Mouse (Mus musculus) midbrain, embryonic 16.5 days (tissue): ENCODE measurements at regions not wholly inside any gene's neighbourhood (a gene's known extent, or its start where the extent isn't known, plus 50 kb on each side); places are given as distances from the start of the nearest gene placed in this dataset.

ENCODE experiments used
- ATAC-seq: fragments of 200-750 bp; cut with Nextera tagmentation; 2 replicates; pipeline ENCODE4 v1.8.0; 2017; ENCODE audit warnings: moderate TSS enrichment
- H3K27ac ChIP-seq: fragments of 300-500 bp; sonication (generic); 2 replicates; pipeline ENCODE4 v1.5.1; 2014; ENCODE audit warnings: mild to moderate bottlenecking, low read length, mixed read lengths
- H3K27me3 ChIP-seq: fragments of 300-500 bp; sonication (generic); 2 replicates; pipeline ENCODE4 v1.6.1; 2014; ENCODE audit warnings: low read depth, low read length, mixed read lengths; ENCODE audit not compliant: control insufficient read depth, insufficient read depth
- H3K36me3 ChIP-seq: fragments of 300-500 bp; sonication (generic); 2 replicates; pipeline ENCODE4 v1.6.1; 2014; ENCODE audit warnings: mild to moderate bottlenecking, low read length, moderate library complexity, mixed read lengths; ENCODE audit not compliant: control insufficient read depth, insufficient read depth
- H3K4me1 ChIP-seq: fragments of 300-500 bp; sonication (generic); 2 replicates; pipeline ENCODE4 v1.6.1; 2014; ENCODE audit warnings: mild to moderate bottlenecking, low read length, mixed read lengths; ENCODE audit not compliant: control insufficient read depth, insufficient read depth
- H3K4me2 ChIP-seq: fragments of 300-500 bp; sonication (generic); 2 replicates; pipeline ENCODE4 v1.6.1; 2014; ENCODE audit warnings: mild to moderate bottlenecking, low read length, mixed read lengths
- H3K4me3 ChIP-seq: fragments of 300-500 bp; sonication (generic); 2 replicates; pipeline ENCODE4 v1.5.1; 2014; ENCODE audit warnings: low read depth, mild to moderate bottlenecking, low read length, moderate library complexity, mixed read lengths
- H3K9ac ChIP-seq: fragments of 300-500 bp; sonication (generic); 2 replicates; pipeline ENCODE4 v1.6.1; 2014; ENCODE audit warnings: low read depth, low read length, mixed read lengths
- H3K9me3 ChIP-seq: fragments of 300-500 bp; sonication (generic); replicated peaks from 2 replicates; pipeline ENCODE4 v1.6.1; 2014; ENCODE audit warnings: mild to moderate bottlenecking, low read length, mixed read lengths; ENCODE audit not compliant: control insufficient read depth, poor library complexity, severe bottlenecking
- WGBS: fragments of 180-500 bp; shearing (Covaris S2); extraction: QIAGEN DNeasy Blood & Tissue Kit; methylation state at CpG from one replicate; pipeline ENCODE4 v1.1.7; 2014; 5-methylcytosine and 5-hydroxymethylcytosine counted together

- Histone ChIP-seq H3K27ac (peak overlapping the region; percentile 26), H3K27me3 (no peaks in the 10 kb centered on the region), H3K4me3 (no peak overlapping the region), H3K4me2 (no peak overlapping the region), H3K4me1 (peaks cover 38% of the 10 kb centered on the region), H3K36me3 (no peaks in the 10 kb centered on the region), H3K9me3 (no peaks in the 10 kb centered on the region), H3K9ac (peak overlapping the region; percentile 40; the same call in 1 of the 2 replicates)
- 46% methylated on average over 8 of the region's 8 CpGs for WGBS
- no peak for ATAC-seq
Observed at GRCm38 (mm10) chr12:86830247-86830585, 54.4 kb downstream of the Irf2bpl start.

GRCm38 (mm10) chr12:86829581-86830246, 54.9 kb downstream of the Irf2bpl start:
- Histone ChIP-seq H3K4me2 (no peak overlapping the region), H3K27me3 (no peaks in the 10 kb centered on the region), H3K4me3 (no peak overlapping the region), H3K9ac (peak overlapping the region; percentile 40; the same call in 1 of the 2 replicates), H3K9me3 (no peaks in the 10 kb centered on the region), H3K27ac (peak overlapping the region; percentile 40; the same call in 1 of the 2 replicates), H3K36me3 (no peaks in the 10 kb centered on the region), H3K4me1 (peaks cover 43% of the 10 kb centered on the region)
- ATAC-seq, result no peak
- whole genome bisulfite sequencing, result 55% methylated on average over 16 of the region's 16 CpGs

- H3K4me2 ChIP-seq, result no peak overlapping the region
- no peak overlapping the region for H3K4me3 ChIP-seq
- WGBS, result 32% methylated on average over 2 of the region's 2 CpGs
- no peaks in the 10 kb centered on the region for H3K27me3 ChIP-seq
- H3K4me1 ChIP-seq, result peaks cover 54% of the 10 kb centered on the region
- no peak overlapping the region for H3K9ac ChIP-seq
- H3K36me3 ChIP-seq, result no peaks in the 10 kb centered on the region
- ATAC-seq, result no peak
- H3K27ac ChIP-seq, result peak overlapping the region; percentile 3
- H3K9me3 ChIP-seq, result no peaks in the 10 kb centered on the region
Observed at GRCm38 (mm10) chr12:86827241-86827606, 57.4 kb downstream of the Irf2bpl start.

- 38% methylated on average over 13 of the region's 13 CpGs for WGBS
Observed at GRCm38 (mm10) chr12:86826420-86827240, 58.0 kb downstream of the Irf2bpl start.

GRCm38 (mm10) chr12:86825584-86826419, 58.8 kb downstream of the Irf2bpl start:
- H3K27me3 ChIP-seq, result no peaks in the 10 kb centered on the region
- no peak overlapping the region for H3K4me3 ChIP-seq
- no peaks in the 10 kb centered on the region for H3K36me3 ChIP-seq
- H3K9me3 ChIP-seq, result no peaks in the 10 kb centered on the region
- 35% methylated on average over 6 of the region's 6 CpGs for WGBS
- no peak overlapping the region for H3K4me2 ChIP-seq
- peaks cover 57% of the 10 kb centered on the region for H3K4me1 ChIP-seq
- H3K9ac ChIP-seq, result no peak overlapping the region; the same call in 1 of the 2 replicates
- peak overlapping the region; percentile 99 for H3K27ac ChIP-seq
- ATAC-seq, result no peak

More at GRCm38 (mm10) chr12:86826420-86827240, 58.0 kb downstream of the Irf2bpl start:
- no peaks in the 10 kb centered on the region for H3K36me3 ChIP-seq
- peak overlapping the region; percentile 3 for H3K27ac ChIP-seq
- H3K27me3 ChIP-seq, result no peaks in the 10 kb centered on the region
- H3K4me3 ChIP-seq, result no peak overlapping the region
- H3K4me1 ChIP-seq, result peaks cover 53% of the 10 kb centered on the region
- no peak for ATAC-seq
- H3K9ac ChIP-seq, result no peak overlapping the region
- H3K4me2 ChIP-seq, result no peak overlapping the region
- H3K9me3 ChIP-seq, result no peaks in the 10 kb centered on the region

- H3K4me1 ChIP-seq, result peaks cover 51% of the 10 kb centered on the region
- H3K4me2 ChIP-seq, result peak overlapping the region; percentile 25; the same call in 1 of the 2 replicates
- peak overlapping the region; percentile 46 for H3K9ac ChIP-seq
- ATAC-seq, result peak; percentile 1; the same call in 1 of the 2 replicates
- no peaks in the 10 kb centered on the region for H3K27me3 ChIP-seq
- no peak overlapping the region for H3K4me3 ChIP-seq
- no peaks in the 10 kb centered on the region for H3K9me3 ChIP-seq
- 2% methylated on average over 14 of the region's 14 CpGs for WGBS
- H3K36me3 ChIP-seq, result no peaks in the 10 kb centered on the region
- peak overlapping the region; percentile 99 for H3K27ac ChIP-seq
Observed at GRCm38 (mm10) chr12:86824860-86825583, 59.6 kb downstream of the Irf2bpl start.

GRCm38 (mm10) chr12:86823855-86824589, 60.6 kb downstream of the Irf2bpl start:
- Histone ChIP-seq H3K9me3 (no peaks in the 10 kb centered on the region), H3K4me3 (peak overlapping the region; percentile 20; the same call in 1 of the 2 replicates), H3K4me2 (peak overlapping the region; percentile 51), H3K27me3 (no peaks in the 10 kb centered on the region), H3K9ac (peak overlapping the region; percentile 68), H3K27ac (peak overlapping the region; percentile 99), H3K36me3 (no peaks in the 10 kb centered on the region), H3K4me1 (peaks cover 48% of the 10 kb centered on the region)
- WGBS, result under 1% methylated on average over 29 of the region's 29 CpGs
- peak; percentile 92 for ATAC-seq

- Histone ChIP-seq H3K4me3 (peak overlapping the region; percentile 20; the same call in 1 of the 2 replicates), H3K9me3 (no peaks in the 10 kb centered on the region), H3K27ac (peak overlapping the region; percentile 99), H3K4me1 (peaks cover 50% of the 10 kb centered on the region), H3K4me2 (peak overlapping the region; percentile 51), H3K36me3 (no peaks in the 10 kb centered on the region), H3K27me3 (no peaks in the 10 kb centered on the region), H3K9ac (peak overlapping the region; percentile 68)
- WGBS, result 4% methylated on average over 4 of the region's 4 CpGs
- ATAC-seq, result peak; percentile 15; the same call in 1 of the 2 replicates
Observed at GRCm38 (mm10) chr12:86823488-86823854, 61.1 kb downstream of the Irf2bpl start.
